Mouse (Mus musculus) heart, postnatal 0 days (tissue): ENCODE data around the gene Tcl1b3.
"Not testable (repeated sequence)": the region's sequence is repeated elsewhere in the genome, so short reads cannot be mapped to it uniquely, and the experiment has no call there.

Experiments
- CTCF ChIP-seq: IDR thresholded peaks from 2 replicates; pipeline ENCODE4 v1.5.1; 2016; ENCODE audit warnings: antibody characterized with exemption, control low read depth, low read depth
- EP300 ChIP-seq: IDR thresholded peaks from 2 replicates; pipeline ENCODE4 v1.6.1; 2016; ENCODE audit warnings: antibody characterized with exemption, low read depth

DNA sequence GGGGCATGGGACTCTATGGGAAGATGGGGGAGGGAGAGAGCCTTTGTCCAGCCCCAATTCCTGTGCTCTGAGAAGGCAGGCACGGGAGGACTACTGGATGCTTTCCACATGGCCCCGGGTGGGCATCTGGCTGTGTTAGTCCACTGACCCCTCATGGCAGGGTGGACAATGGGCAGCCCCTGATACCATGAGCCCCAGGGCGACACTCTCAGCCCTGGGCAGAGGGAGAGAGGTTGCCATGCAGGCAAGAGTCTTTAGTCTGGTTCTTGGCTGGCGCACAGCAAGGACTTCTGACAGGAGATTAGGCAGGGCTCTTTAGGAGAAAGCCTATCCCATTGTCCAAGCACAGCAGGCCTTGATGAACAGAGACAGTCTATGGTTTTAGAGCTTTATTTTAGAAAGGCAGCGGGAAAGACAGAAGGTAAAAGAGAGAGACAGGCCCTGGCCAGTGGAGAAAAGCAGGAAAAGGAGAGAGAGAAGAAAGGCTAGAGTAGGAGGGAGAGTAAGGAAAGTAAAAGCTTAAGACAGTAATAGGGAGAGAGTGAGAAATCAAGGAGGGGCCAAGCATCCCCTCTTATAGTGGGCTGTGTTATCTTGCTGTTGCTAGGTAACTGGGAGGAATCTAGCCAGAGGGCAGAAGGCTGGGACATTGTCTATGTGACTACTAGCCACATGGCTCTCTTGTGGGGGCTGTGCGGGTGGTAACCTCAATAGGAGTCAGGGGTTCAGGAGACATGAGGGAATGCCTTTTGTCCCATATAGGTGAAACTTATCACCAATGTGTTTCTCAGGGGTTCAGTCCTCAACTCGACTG, 9.0 kb downstream of the Tcl1b3 start:
- not testable (repeated sequence) for TF ChIP-seq CTCF, EP300
